Mouse (Mus musculus): ENCODE data around the gene Ap4b1. TPM values are rescaled to one million over a fixed set of nuclear protein-coding genes. Genes with fewer than 3 reads are reported as not detected.

Ap4b1 gene
- 17.9 and 21.5 TPM in 2 replicates for polyA plus RNA-seq (2015; fragmentation: Nextera tagmentation; extraction: Ambion mirVana)

GRCm38 (mm10) chr3:103808891-103809798 is at the start of gene Ap4b1, which contains the start of the genes Dclre1b and Gm43064:
Gene Ap4b1, plus strand, starts transcription at chr3:103809520.
Gene Dclre1b, minus strand, starts transcription at chr3:103809444.
Gene Gm43064, plus strand, starts transcription at chr3:103809573.

GRCm38 (mm10) chr3:103791230-103792110 is 17.9 kb upstream of the Ap4b1 start, which contains the start of gene Hipk1:
Gene Hipk1, minus strand, starts transcription at chr3:103791563.

GRCm38 (mm10) chr3:103832426-103832825 is 23.1 kb downstream of the Ap4b1 start, which contains the start of gene Bcl2l15:
Gene Bcl2l15, plus strand, starts transcription at chr3:103832601.

GRCm38 (mm10) chr3:103858881-103859801 is 49.8 kb downstream of the Ap4b1 start, which contains the start of gene Ptpn22:
Gene Ptpn22, plus strand, starts transcription at chr3:103859795.

Other genes starting within 250 kb of the Ap4b1 start
- gene Syt6, start 234.3 kb upstream of the Ap4b1 start, polyA plus RNA-seq (2015; fragmentation: Nextera tagmentation; extraction: Ambion mirVana), result 0.03 and 0.14 TPM in 2 replicates
- 0.36 TPM in 2 replicates for gene Atg4a-ps, start 163.5 kb upstream of the Ap4b1 start, polyA plus RNA-seq (2015; fragmentation: Nextera tagmentation; extraction: Ambion mirVana)
- gene Olfml3, start 71.5 kb upstream of the Ap4b1 start, polyA plus RNA-seq (2015; fragmentation: Nextera tagmentation; extraction: Ambion mirVana), result 38.6 and 66.9 TPM in 2 replicates
- not detected in 2 replicates for gene Gm10964, start 70.2 kb upstream of the Ap4b1 start, polyA plus RNA-seq (2015; fragmentation: Nextera tagmentation; extraction: Ambion mirVana)
- gene Hipk1, start 18.0 kb upstream of the Ap4b1 start, polyA plus RNA-seq (2015; fragmentation: Nextera tagmentation; extraction: Ambion mirVana), result 7.6 and 9.2 TPM in 2 replicates
- 15.8 and 21.2 TPM in 2 replicates for gene Dclre1b, start 76 bp upstream of the Ap4b1 start, polyA plus RNA-seq (2015; fragmentation: Nextera tagmentation; extraction: Ambion mirVana)
- gene Gm43064, start 53 bp downstream of the Ap4b1 start, polyA plus RNA-seq (2015; fragmentation: Nextera tagmentation; extraction: Ambion mirVana), result not detected in 2 replicates
- 0.30 TPM in 1 of 2 replicates, not detected in the other for gene Bcl2l15, start 23.1 kb downstream of the Ap4b1 start, polyA plus RNA-seq (2015; fragmentation: Nextera tagmentation; extraction: Ambion mirVana)
- 1.2 TPM in 2 replicates for gene Ptpn22, start 50.3 kb downstream of the Ap4b1 start, polyA plus RNA-seq (2015; fragmentation: Nextera tagmentation; extraction: Ambion mirVana)
- gene Rsbn1, start 104.6 kb downstream of the Ap4b1 start, polyA plus RNA-seq (2015; fragmentation: Nextera tagmentation; extraction: Ambion mirVana), result 7.6 and 9.2 TPM in 2 replicates
- 18.4 TPM in 2 replicates for gene Phtf1, start 158.6 kb downstream of the Ap4b1 start, polyA plus RNA-seq (2015; fragmentation: Nextera tagmentation; extraction: Ambion mirVana)

All from adrenal gland, postnatal 0 days (tissue).